Mouse (Mus musculus): ENCODE data around the gene Cacna2d2. TPM values are rescaled to one million over a fixed set of nuclear protein-coding genes. Genes with fewer than 3 reads are reported as not detected.
"Not testable (repeated sequence)": the region's sequence is repeated elsewhere in the genome, so short reads cannot be mapped to it uniquely, and the experiment has no call there.

Cacna2d2 gene
- polyA plus RNA-seq, 1 experiment from 2014 or later: 7.9 TPM

GRCm38 (mm10) chr9:107570845-107571244 lies 171.4 kb downstream of the Cacna2d2 start:
- H3K4me3 ChIP-seq (replicated peaks; ENCODE audit: low read depth, low read length): peak overlapping the region; percentile 85
- WGBS: 94% methylated on average over 21 of the region's 21 CpGs
- H3K27me3 ChIP-seq (ENCODE audit: control insufficient read depth, insufficient read depth, low read length): no peaks in the 10 kb centered on the region
- H3K4me2 ChIP-seq (ENCODE audit: low read length): peak overlapping the region; percentile 83
- H3K4me1 ChIP-seq (ENCODE audit: control insufficient read depth, insufficient read depth, low read length): peaks cover 32% of the 10 kb centered on the region
- no peak for ATAC-seq (ENCODE audit: low FRiP score, low TSS enrichment)
- H3K9ac ChIP-seq (replicated peaks; ENCODE audit: low read length): peak overlapping the region; percentile 80
- H3K9me3 ChIP-seq (ENCODE audit: control insufficient read depth, low read length): no peaks in the 10 kb centered on the region
- H3K36me3 ChIP-seq (ENCODE audit: control insufficient read depth, insufficient read depth, low read length): peaks cover 49% of the 10 kb centered on the region
- no peak overlapping the region for H3K27ac ChIP-seq (replicated peaks; ENCODE audit: low read depth, low read length)
- DNase-seq: no peak

GRCm38 (mm10) chr9:107571534-107572326 lies 172.3 kb downstream of the Cacna2d2 start:
- H3K36me3 ChIP-seq (ENCODE audit: control insufficient read depth, insufficient read depth, low read length): peaks cover 41% of the 10 kb centered on the region
- peak overlapping the region; percentile 83 for H3K4me2 ChIP-seq (ENCODE audit: low read length)
- ATAC-seq (ENCODE audit: low FRiP score, low TSS enrichment): no peak
- 95% methylated on average over 22 of the region's 22 CpGs for WGBS
- no peak for DNase-seq
- no peak overlapping the region for H3K4me3 ChIP-seq (replicated peaks; ENCODE audit: low read depth, low read length)
- H3K4me1 ChIP-seq (ENCODE audit: control insufficient read depth, insufficient read depth, low read length): peaks cover 32% of the 10 kb centered on the region
- H3K27me3 ChIP-seq (ENCODE audit: control insufficient read depth, insufficient read depth, low read length): no peaks in the 10 kb centered on the region
- no peak overlapping the region for H3K27ac ChIP-seq (replicated peaks; ENCODE audit: low read depth, low read length)
- H3K9ac ChIP-seq (replicated peaks; ENCODE audit: low read length): no peak overlapping the region
- H3K9me3 ChIP-seq (ENCODE audit: control insufficient read depth, low read length): no peaks in the 10 kb centered on the region

GRCm38 (mm10) chr9:107572327-107572662 lies 172.9 kb downstream of the Cacna2d2 start:
- H3K27me3 ChIP-seq (ENCODE audit: control insufficient read depth, insufficient read depth, low read length): no peaks in the 10 kb centered on the region
- H3K36me3 ChIP-seq (ENCODE audit: control insufficient read depth, insufficient read depth, low read length): peaks cover 41% of the 10 kb centered on the region
- H3K4me1 ChIP-seq (ENCODE audit: control insufficient read depth, insufficient read depth, low read length): peaks cover 36% of the 10 kb centered on the region
- DNase-seq (no peak), ATAC-seq (ENCODE audit: low FRiP score, low TSS enrichment) (no peak)
- no peak overlapping the region for H3K4me2 ChIP-seq (ENCODE audit: low read length)
- no peaks in the 10 kb centered on the region for H3K9me3 ChIP-seq (ENCODE audit: control insufficient read depth, low read length)
- no peak overlapping the region for H3K27ac ChIP-seq (replicated peaks; ENCODE audit: low read depth, low read length)
- H3K9ac ChIP-seq (replicated peaks; ENCODE audit: low read length): no peak overlapping the region
- no peak overlapping the region for H3K4me3 ChIP-seq (replicated peaks; ENCODE audit: low read depth, low read length)
- WGBS: 100% methylated on average over 2 of the region's 2 CpGs

GRCm38 (mm10) chr9:107573774-107574173 lies 174.4 kb downstream of the Cacna2d2 start:
- H3K9me3 ChIP-seq (ENCODE audit: control insufficient read depth, low read length); H3K4me3 ChIP-seq (replicated peaks; ENCODE audit: low read depth, low read length); H3K27me3 ChIP-seq (ENCODE audit: control insufficient read depth, insufficient read depth, low read length); H3K4me2 ChIP-seq (ENCODE audit: low read length); H3K9ac ChIP-seq (replicated peaks; ENCODE audit: low read length); ATAC-seq (ENCODE audit: low FRiP score, low TSS enrichment); DNase-seq; H3K27ac ChIP-seq (replicated peaks; ENCODE audit: low read depth, low read length): not testable (repeated sequence)
- WGBS: 81% methylated on average over 6 of the region's 6 CpGs
- peaks cover 25% of the 10 kb centered on the region for H3K4me1 ChIP-seq (ENCODE audit: control insufficient read depth, insufficient read depth, low read length)
- H3K36me3 ChIP-seq (ENCODE audit: control insufficient read depth, insufficient read depth, low read length): peaks cover 41% of the 10 kb centered on the region

- Histone ChIP-seq H3K27ac (replicated peaks; ENCODE audit: low read depth, low read length) (0 out of 2 replicates have a peak overlapping the region, but pooled peaks have one; percentile 41), H3K9ac (replicated peaks; ENCODE audit: low read length) (no peak overlapping the region), H3K27me3 (ENCODE audit: control insufficient read depth, insufficient read depth, low read length) (no peaks in the 10 kb centered on the region), H3K4me1 (ENCODE audit: control insufficient read depth, insufficient read depth, low read length) (peaks cover 22% of the 10 kb centered on the region), H3K36me3 (ENCODE audit: control insufficient read depth, insufficient read depth, low read length) (peaks cover 36% of the 10 kb centered on the region), H3K4me3 (replicated peaks; ENCODE audit: low read depth, low read length) (no peak overlapping the region), H3K9me3 (ENCODE audit: control insufficient read depth, low read length) (no peaks in the 10 kb centered on the region), H3K4me2 (ENCODE audit: low read length) (no peak overlapping the region)
- WGBS: 89% methylated on average over 14 of the region's 14 CpGs
- ATAC-seq (ENCODE audit: low FRiP score, low TSS enrichment): no peak
- DNase-seq: no peak
These were observed 176.4 kb downstream of the Cacna2d2 start for GRCm38 (mm10) chr9:107575579-107576356.

GRCm38 (mm10) chr9:107576357-107577107 lies 177.1 kb downstream of the Cacna2d2 start, which contains the start of gene Hyal1:
TSS of gene Hyal1 (plus strand) at chr9:107576927.
- ATAC-seq (ENCODE audit: low FRiP score, low TSS enrichment) (peak; percentile 29), DNase-seq (peak; percentile 76)
- WGBS: 27% methylated on average over 16 of the region's 16 CpGs
- Histone ChIP-seq H3K4me3 (replicated peaks; ENCODE audit: low read depth, low read length) (peak within 1 kb of the TSS; percentile 21), H3K27me3 (ENCODE audit: control insufficient read depth, insufficient read depth, low read length) (no peaks in the 10 kb centered on the region), H3K9ac (replicated peaks; ENCODE audit: low read length) (no peak within 1 kb of the TSS; the same call in 1 of the 2 replicates), H3K4me2 (ENCODE audit: low read length) (peak within 1 kb of the TSS; percentile 42), H3K9me3 (ENCODE audit: control insufficient read depth, low read length) (no peaks in the 10 kb centered on the region), H3K36me3 (ENCODE audit: control insufficient read depth, insufficient read depth, low read length) (peaks cover 29% of the 10 kb centered on the region), H3K27ac (replicated peaks; ENCODE audit: low read depth, low read length) (peak within 1 kb of the TSS; percentile 41; the same call in 1 of the 2 replicates), H3K4me1 (ENCODE audit: control insufficient read depth, insufficient read depth, low read length) (peaks cover 20% of the 10 kb centered on the region)

GRCm38 (mm10) chr9:107577871-107578270 lies 178.5 kb downstream of the Cacna2d2 start:
- H3K27ac ChIP-seq (replicated peaks; ENCODE audit: low read depth, low read length): no peak overlapping the region
- H3K4me2 ChIP-seq (ENCODE audit: low read length): no peak overlapping the region
- 95% methylated on average over 10 of the region's 10 CpGs for WGBS
- peaks cover 20% of the 10 kb centered on the region for H3K4me1 ChIP-seq (ENCODE audit: control insufficient read depth, insufficient read depth, low read length)
- no peaks in the 10 kb centered on the region for H3K9me3 ChIP-seq (ENCODE audit: control insufficient read depth, low read length)
- no peak overlapping the region for H3K9ac ChIP-seq (replicated peaks; ENCODE audit: low read length)
- H3K27me3 ChIP-seq (ENCODE audit: control insufficient read depth, insufficient read depth, low read length): no peaks in the 10 kb centered on the region
- ATAC-seq (ENCODE audit: low FRiP score, low TSS enrichment) (no peak), DNase-seq (no peak)
- H3K36me3 ChIP-seq (ENCODE audit: control insufficient read depth, insufficient read depth, low read length): peaks cover 15% of the 10 kb centered on the region
- H3K4me3 ChIP-seq (replicated peaks; ENCODE audit: low read depth, low read length): no peak overlapping the region

GRCm38 (mm10) chr9:107578587-107578986 lies 179.2 kb downstream of the Cacna2d2 start, which contains the start of gene Naa80:
TSS of gene Naa80 (plus strand) at chr9:107578887.
- no peaks in the 10 kb centered on the region for H3K27me3 ChIP-seq (ENCODE audit: control insufficient read depth, insufficient read depth, low read length)
- no peak within 1 kb of the TSS for H3K4me3 ChIP-seq (replicated peaks; ENCODE audit: low read depth, low read length)
- no peak within 1 kb of the TSS; the same call in 1 of the 2 replicates for H3K4me2 ChIP-seq (ENCODE audit: low read length)
- DNase-seq: no peak
- H3K9ac ChIP-seq (replicated peaks; ENCODE audit: low read length): no peak within 1 kb of the TSS
- H3K27ac ChIP-seq (replicated peaks; ENCODE audit: low read depth, low read length): no peak within 1 kb of the TSS
- peaks cover 20% of the 10 kb centered on the region for H3K4me1 ChIP-seq (ENCODE audit: control insufficient read depth, insufficient read depth, low read length)
- ATAC-seq (ENCODE audit: low FRiP score, low TSS enrichment): no peak
- 75% methylated on average over 3 of the region's 3 CpGs for WGBS
- H3K9me3 ChIP-seq (ENCODE audit: control insufficient read depth, low read length): no peaks in the 10 kb centered on the region
- H3K36me3 ChIP-seq (ENCODE audit: control insufficient read depth, insufficient read depth, low read length): peaks cover 15% of the 10 kb centered on the region
